Mouse (Mus musculus) layer of hippocampus, adult 9-10 months (tissue): ENCODE data around the gene Itgad.

Experiments used
- DNase-seq: peaks from one replicate; pipeline ENCODE4 v3.0.0; 2022; ENCODE audit warnings: low spot score

Gene Itgad

DNA sequence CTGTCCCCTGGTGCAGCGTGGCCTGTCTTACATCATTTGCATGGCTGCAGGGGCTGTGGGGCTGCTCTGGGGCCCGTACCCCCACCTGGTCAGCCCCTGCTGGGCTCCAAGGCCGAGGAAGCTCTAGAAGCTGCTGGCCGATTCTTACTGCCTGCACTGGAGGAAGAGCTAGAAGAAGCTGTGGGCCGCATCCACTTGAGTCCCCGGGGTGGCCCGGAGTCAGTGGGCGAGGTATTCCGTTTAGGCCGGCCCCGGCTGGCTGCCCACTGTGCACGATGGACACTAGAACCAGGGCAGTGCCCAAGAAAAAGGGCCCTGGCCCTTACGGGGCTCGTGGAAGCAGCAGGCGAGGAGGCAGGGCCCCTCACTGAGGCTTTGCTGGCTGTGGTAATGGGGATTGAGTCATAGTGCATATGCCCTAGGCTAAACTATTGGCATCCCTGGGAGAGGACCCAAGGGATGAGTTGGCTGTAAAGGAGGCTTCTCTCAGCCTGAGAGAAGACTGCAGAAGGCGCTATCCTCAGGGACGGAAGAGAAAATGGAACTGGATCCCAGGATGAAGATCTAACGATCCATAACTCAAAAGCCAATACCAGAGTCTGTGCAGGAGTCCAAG lies 90.3 kb downstream of the Itgad start:
- DNase-seq: no peak

DNA sequence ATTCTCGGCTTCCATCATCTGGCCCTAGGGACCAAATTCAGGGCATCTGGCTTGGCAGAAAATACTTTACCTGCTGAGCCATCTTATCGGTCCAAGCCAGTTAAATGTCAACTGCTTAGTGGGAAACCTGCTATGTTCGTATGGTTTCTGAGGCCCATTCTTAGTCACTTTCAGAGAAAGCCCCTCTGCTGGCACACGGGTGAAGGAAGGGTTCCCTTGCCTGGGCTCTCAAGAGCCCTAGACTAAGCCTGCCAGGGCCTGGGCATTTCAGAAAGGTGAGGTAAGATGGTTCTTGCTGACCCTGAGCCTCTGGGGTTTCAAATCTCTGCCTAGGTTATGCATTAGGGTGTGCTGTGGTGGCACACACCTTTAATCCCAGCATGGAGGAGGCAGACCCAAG lies 91.4 kb downstream of the Itgad start:
- DNase-seq: no peak

DNA sequence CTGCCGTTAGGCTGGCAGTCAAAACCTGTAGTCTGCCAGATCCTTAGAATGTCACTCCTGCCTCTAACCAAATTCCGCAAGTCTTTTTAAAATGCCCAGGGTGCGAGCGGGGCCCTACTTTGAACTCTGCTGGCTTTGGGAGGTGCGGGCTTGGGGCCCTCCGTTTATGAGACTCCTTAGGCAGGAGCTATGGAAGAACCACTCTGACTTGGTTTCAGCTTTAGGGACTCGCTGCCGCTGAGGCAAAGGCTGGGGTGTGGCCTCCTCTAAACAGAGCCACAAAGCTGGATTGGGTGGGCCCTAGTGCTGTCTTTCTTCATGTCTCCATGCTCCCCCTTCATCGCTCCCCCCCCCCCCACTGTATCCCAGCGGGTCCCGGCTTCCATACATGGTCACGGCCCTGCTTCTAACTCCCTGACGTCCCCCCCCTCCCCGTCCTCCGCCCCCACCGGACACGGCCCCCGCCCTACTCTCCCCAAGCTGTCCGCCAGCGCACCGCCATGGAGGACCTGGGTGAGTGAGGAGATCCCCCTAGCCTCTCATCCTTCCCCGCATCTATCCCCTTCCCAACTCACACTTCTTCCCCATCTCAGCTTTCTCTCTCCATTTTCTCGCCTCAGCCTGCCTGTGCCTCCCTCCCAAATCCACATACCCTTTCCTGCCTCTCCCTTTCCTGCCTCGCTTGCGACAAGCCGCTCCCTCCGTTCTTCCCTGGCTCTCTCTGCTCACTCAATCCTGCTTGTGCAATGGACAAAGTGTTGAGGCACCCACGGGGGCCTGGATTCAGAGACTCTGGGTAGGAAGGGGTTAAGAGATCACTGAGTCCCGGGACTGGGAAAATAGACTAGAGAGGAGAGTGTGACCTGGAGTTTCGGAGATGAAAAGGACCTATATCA lies 92.6 kb downstream of the Itgad start, which contains the start of gene Tgfb1i1:
TSS of gene Tgfb1i1 (plus strand) at position 317 of the 896 bp plus-strand sequence.
- no peak for DNase-seq

DNA sequence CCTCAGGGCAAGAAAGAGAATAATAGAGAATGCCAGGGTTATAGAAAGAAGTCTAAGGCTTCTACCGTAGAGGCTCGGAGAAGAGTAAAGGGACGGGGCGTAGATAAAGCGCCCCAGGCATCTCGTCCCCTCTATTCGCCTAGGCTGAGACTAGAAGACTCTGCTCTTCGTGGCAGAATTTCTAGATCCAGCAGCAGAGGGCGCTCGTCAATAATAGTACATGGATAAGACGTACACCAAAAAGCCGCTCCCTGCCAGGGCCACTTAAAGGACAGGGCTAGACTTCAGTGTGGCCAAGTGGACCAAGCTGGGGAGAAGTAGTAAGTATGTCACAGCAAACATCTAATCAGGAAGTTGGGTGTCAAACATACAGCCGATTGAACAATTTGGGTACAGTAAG lies 93.3 kb downstream of the Itgad start:
- peak; percentile 87 for DNase-seq

DNA sequence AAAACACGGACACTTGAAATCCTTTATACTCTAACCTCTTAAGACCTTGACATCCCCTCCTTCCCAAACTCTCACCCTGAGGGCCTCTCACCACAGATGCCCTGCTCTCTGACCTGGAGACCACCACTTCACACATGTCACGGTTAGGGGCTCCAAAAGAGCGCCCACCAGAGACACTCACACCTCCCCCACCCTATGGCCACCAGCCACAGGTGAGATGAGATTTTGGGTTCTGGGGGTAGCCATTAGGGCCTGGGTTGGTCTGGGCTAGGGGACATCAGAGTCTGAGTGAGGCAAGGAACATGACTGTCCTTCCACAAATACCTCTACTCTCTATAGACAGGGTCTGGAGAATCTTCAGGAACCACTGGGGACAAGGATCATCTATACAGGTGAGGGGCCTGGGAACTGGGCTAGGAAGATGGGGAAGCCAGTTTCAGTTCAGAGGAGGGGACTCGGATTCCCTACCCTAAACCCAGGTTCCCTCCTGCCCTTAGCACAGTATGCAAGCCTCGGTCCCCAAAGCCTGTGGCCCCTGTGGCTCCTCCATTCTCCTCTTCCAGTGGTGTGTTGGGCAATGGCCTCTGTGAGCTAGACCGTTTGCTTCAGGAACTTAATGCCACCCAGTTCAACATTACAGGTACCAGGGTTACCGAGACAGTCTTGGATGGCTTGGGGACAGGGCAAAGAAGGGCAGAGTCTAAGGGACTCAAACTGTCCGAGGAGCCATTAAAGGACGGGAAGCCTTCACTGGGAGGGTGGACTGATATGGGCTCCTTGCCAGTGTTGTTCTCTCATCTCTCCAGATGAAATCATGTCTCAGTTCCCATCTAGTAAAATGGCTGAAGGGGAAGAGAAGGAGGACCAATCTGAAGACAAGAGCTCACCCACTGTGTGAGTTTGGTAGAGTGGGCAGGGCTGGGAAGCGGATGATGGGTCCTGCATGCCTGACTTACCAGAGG lies 94.2 kb downstream of the Itgad start:
- no peak for DNase-seq

DNA sequence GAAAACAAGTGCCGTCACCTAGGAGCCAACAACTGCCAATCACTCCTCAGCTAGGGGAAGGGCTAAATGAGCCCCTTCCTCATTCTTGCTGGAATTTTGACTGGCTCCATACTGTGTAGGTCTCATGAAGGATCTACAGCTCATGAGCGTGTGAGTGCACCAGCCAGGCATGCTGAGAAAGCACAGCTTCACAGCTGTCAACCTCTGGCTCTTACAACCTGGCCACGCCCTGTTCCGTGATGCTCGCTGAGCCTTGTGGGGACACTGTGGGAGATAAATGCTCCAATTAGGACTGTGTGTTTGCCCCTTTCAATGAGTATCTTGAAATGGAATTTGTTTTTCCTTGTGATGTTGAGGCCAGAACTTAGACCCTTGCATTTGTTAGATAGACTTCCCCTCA lies 95.8 kb downstream of the Itgad start:
- DNase-seq: no peak

DNA sequence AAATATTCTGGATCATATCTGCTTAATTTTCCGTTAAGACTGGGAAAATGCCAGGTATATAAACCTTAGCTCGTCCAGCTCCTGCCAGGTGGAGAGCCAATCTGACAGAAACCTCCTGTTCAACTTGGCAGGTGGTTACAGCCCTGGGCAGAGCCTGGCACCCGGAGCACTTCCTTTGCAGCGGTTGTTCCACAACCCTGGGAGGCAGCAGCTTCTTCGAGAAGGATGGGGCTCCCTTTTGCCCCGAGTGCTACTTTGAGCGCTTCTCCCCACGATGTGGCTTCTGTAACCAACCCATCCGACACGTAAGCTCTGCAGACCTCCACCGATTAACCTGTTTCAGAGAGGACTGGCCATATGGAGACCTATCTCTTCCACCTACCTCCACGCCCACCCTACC lies 97.8 kb downstream of the Itgad start:
- no peak for DNase-seq

DNA sequence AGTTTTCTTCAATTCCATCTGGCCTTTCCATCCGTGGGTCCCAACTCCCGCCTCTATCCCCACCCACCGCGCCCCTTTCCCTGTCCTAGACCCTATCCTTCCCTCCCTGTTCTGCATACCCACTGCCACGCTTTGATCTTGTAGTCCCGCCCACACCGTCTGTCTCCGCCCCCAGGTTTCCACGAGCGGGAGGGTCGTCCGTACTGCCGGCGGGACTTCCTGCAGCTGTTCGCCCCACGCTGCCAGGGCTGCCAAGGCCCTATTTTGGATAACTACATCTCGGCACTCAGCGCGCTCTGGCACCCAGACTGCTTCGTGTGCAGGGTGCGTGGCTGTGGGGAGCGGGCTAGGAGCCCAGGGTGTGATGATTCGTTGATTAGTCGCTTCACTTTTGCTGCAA lies 98.4 kb downstream of the Itgad start:
- DNase-seq: peak; percentile 58

DNA sequence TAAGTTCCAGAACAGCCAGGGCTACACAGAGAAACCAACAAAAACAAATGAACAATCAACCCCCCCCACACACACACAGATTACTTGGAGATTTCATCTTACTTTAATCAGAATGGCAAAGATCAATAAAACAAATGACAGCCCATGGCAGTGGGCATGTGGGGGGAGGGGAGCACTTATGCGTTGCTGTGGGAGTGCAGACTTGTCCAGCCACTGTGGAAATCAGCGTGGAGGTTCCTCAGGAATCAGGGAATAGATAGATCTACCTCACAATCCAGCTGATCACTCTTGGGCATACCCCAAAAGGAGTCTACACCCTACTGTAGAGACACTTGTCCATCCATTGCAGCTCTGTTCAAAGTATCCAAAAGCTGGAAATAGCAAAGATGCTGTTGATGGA lies 100.8 kb downstream of the Itgad start:
- no peak for DNase-seq

DNA sequence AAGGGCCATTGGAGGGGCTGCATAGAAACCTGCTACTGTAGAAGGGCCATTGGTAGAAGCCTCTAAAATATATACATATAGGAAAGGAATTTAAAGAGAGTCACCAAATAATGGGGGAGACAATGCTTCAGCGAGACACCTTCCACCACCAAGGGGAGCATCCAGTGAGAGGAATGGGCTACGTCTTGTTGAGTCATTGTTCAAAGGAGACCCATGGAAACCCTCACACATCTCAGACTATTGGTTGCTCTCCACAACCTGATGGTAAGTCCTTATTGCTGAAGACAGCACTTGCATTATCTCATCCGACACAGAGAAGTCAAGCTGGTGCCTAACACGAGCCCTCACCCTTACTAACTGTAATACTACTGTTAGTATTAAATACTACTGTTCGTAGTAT lies 101.6 kb downstream of the Itgad start:
- DNase-seq: no peak

DNA sequence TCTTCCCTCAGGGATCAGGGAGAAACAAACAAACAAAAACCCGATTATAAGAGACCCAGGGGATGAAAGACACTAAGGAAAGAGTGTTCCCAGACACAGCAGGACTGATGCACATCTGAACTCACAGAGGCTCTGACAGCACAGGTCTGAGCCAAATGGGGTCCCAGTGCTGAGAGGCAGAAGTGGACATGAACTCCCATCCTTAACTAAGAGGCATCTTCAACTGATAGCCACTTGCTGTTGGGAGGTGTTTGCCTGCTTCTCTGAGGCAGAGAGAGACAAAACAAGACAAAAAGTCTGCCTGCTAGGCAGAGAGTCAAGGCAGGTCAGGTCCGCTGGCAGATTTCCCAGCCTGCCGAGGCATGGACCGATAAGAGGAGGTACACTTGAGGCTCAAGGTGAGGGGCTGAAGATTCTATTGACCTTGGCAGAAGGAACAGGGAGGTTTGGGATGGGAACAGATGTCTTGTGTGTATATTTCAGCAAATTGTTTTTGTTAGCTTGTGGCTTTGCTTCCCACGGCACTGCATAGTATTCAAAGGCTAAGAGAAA lies 102.7 kb downstream of the Itgad start:
- no peak for DNase-seq

DNA sequence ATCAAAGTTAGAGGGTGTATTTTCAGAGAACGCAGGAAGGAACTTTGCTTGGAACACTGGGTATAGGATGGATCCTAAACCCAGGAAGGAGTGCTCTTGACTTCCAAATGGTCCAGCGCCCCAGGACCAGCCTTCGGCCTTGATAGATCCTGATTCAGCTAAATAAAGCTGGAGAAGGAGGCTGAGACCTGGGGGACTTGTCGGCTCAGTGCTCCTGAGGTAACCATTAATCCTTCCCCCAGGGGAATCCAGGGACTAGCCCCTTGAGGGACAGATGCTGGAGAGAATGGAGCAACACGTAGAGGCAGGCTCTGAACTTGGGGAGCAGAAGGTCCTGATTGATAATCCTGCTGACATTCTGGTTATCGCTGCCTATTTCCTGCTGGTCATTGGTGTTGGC lies 111.2 kb downstream of the Itgad start, which contains the start of gene Slc5a2:
TSS of gene Slc5a2 (plus strand) at position 247 of the 400 bp plus-strand sequence.
- DNase-seq: no peak

DNA sequence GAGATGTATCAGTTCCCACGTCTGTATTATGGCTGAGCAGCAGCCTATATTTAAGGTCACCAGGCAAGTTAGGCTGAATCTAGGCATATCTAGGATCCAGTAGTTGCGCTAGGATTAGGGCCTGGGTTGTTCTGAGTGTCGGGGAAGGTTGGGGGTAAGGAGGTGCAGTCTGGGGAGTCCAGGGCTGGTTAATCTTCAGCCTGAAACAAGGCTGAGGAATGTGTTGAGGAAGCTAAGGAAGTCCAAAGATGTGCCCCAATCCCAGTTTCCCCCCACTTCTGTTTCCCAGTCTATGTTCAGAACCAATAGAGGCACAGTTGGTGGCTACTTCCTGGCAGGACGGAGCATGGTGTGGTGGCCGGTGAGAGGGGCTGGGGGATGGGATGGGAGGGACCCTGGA lies 111.9 kb downstream of the Itgad start:
- DNase-seq: no peak

DNA sequence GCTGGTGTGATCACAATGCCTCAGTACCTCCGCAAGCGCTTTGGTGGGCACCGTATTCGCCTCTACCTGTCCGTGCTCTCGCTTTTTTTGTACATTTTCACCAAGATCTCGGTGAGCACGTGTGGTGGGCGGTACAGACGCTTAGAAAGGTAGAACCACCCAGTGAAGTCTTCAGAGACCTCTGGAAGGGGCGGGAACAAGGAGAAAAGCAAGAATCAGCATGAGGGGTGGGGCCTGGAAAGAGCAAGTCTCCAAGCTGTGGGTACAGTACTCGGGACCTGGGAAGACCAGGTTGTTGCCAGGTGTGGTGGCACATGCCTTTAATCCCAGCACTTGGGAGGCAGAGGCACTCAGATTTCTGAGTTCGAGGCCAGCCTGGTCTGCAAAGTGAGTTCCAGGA lies 113.2 kb downstream of the Itgad start:
- no peak for DNase-seq

DNA sequence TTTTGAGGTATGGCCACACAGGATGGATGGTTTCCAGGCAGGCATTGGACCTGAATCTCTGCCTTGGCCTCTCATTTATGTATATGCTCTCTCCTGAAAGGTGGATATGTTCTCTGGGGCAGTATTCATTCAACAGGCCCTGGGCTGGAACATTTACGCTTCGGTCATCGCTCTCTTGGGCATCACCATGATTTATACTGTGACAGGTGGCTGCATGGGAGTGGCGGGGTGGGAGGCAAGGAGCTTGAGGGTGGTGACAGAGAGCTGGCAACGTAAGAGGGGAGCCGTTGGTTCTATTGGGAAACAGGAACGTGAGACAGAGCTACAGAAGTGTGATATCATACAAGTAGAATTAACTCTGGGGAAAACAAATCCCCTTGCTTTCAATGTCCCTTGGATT lies 113.6 kb downstream of the Itgad start:
- no peak for DNase-seq

DNA sequence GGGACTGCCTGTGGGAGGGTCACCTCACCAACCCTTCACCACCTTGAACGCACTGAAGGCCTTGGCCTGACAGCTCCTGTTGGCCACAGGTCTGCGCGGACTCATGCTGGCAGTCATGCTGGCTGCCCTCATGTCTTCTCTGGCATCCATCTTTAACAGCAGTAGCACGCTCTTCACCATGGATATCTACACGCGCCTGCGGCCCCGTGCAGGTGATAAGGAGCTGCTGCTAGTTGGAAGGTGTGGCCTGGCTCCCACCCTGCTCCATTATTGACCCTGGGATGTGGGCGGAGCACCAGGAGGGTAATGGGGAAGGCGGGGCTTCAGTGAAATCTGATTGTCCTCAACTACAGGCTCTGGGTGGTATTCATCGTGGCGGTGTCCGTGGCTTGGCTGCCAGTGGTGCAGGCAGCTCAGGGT lies 116.3 kb downstream of the Itgad start:
- no peak for DNase-seq

DNA sequence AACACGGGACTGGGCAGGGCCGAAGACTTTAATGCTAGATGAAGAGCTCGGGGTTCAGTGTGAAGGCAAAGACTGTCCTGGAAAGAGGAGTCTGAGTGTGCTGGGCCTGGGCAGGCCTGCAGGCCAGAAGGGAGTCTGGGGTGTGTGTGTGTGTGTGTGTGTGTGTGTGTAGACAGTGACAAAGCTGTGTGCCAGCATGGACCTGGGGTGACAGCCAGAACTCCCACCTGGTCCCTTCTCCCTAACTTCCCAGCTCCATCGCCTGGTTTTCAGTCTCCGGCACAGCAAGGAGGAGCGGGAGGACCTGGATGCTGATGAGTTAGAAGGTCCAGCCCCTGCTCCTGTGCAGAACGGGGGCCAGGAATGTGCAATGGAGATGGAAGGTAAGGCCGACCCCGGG lies 117.3 kb downstream of the Itgad start:
- DNase-seq: no peak
